Mouse (Mus musculus): ENCODE measurements around the gene Mzf1. TPM values are rescaled to one million over a fixed set of nuclear protein-coding genes. Genes with fewer than 3 reads are reported as not detected.

The Mzf1 gene
- polyA plus RNA-seq (2014; fragmentation: Illumina TruSeq; extraction: RNeasy Lipid Tissue Mini Kit (QIAGEN cat#74804); ENCODE audit: low read depth, low replicate concordance) = 0.52 TPM

DNA sequence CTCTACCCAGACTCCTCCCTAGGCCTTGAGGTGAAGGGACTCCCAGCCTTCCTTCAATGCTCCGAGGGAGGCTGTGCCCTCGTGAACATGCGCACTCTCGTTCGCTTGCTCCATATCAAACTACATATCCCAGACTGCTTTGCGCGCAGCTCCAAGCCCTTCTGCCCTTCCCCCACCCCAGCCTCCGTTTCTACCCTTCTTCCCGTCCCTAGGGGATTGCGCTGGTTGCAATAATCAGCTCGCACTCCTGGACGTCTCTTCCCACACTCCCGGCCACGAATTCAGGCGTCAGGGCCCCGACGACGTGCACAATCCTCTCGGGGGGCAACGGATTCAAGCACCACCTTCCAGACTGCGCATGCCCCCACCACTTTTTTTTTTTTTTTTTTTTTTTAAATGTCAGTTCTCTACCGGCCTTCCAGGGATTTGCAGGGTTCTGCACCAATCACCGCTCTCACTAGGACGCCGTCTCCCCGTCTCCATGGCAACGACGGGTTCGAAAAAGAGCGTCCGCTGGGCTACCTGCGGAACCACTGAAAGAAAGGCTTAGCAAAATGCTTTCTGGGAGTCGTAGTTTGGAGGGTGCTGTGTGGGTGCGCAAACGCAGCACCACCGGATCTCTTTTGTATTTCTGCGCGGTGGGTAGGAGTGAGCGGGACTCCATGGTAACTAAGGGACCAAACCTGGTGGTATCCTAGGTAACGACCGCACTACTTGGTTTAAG, at the start of gene Mzf1:
TSS of gene Mzf1 (minus strand) at position 478 of the 724 bp plus-strand sequence.

DNA sequence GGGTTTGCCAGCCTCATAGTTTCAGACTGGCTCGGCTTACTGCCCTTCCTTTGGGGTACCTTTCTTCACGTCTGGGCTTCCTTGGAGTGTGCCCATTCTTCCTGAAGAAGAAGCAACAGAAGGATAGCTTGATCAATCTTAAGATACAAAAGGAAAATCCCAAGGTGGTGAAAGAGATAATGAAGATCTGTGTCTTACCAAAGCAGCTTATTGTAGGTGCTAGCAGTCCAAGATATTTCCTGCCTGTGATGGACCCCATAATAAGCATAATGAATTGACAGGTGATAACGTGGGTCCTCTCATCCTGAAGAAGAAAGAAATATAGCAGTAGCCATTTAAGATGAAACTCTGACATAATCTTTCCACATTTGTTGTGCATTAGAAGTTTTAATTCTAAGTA, 40.5 kb upstream of the Mzf1 start, which contains the start of gene Vmn1r85:
TSS of gene Vmn1r85 (minus strand) at position 101 of the 400 bp plus-strand sequence.

DNA sequence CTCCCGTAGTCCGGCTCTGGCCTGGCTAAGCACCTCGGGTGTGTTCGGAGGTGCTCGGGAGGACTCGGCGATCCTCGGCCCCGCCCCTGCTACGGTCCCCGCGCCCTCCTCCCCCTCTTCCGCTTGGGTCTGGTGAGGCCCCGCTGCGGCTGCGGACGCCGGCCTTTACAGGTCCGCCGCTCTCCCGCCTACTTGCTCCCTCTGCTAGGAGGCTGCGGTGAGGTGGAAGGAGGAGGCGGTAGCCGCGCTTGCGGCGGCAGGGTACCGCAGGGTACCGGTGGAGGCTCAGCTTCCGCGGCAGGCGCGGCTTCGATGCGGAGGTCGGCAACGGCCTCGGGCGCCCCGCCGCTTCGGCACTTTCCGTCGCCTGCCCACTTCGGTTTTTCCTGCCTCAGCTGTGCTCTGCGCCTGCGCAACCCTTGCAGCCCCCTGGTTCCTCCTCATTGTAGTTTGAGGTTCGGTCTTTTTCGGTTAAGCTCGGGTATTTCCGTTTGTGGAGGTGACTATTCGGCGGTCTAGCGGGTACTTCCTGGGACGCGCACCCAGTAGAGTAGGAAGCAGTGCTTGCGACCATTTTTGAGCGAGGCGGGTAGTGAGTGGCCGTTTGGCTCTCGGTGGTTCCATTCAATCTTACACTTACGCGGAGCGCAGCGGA, 16.5 kb downstream of the Mzf1 start, which contains the start of gene Ube2m:
TSS of gene Ube2m (minus strand) at position 375 of the 655 bp plus-strand sequence.

DNA sequence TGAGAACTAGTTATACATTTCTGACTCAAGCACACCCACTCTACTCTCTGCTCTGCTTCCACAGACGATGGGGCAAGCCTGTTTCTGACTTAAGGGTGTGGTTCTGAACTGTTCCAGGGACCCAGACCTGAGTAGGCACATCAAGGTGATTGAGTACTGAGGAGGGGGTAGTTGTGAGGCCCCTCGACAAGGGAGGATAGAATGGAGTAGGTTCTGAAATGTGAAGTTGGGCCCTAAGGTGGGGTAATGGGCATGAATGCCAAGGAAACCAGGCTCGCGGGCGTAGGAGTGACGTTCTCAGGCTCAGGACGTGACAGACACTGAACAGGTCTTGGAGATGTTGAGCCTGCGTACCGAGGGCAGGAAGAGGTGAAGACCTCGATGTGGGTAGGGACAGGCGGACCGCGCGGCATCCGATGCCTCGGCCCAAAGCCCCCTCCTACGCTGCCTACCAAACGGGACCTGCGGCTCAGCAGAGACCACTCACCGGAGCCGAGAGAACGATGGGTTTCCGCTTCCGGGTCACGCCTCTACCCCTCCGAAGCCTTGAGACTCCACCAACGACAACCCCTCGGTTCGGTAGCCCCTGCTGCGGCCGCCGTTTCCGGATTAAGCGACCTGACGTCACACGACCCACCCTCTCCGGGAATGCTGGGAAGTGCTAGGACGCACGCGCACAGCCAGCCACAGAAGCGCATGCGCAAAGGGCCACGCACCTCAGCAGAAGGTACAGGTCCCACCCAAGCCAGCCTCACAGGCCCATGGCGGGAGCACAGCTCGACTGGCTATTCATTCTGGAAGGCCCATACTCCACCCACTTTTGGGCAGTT, 20.2 kb downstream of the Mzf1 start, which contains the start of gene Chmp2a:
TSS of gene Chmp2a (minus strand) at position 660 of the 830 bp plus-strand sequence.

GRCm38 (mm10) chr7:13010005-13010908, 44.3 kb downstream of the Mzf1 start, which contains the start of gene Zbtb45:
Zbtb45 (minus strand) TSS chr7:13010034.

GRCm38 (mm10) chr7:12998851-12999250, 55.7 kb downstream of the Mzf1 start, which contains the start of gene Trim28:
Trim28 (plus strand) TSS chr7:12999114.

GRCm38 (mm10) chr7:12998053-12998452, 56.5 kb downstream of the Mzf1 start, which contains the start of gene Slc27a5:
Slc27a5 (minus strand) TSS chr7:12998192.

Other genes starting within 250 kb of the Mzf1 start
- gene Zfp329, start 235.9 kb downstream of the Mzf1 start, polyA plus RNA-seq (2014; fragmentation: Illumina TruSeq; extraction: RNeasy Lipid Tissue Mini Kit (QIAGEN cat#74804); ENCODE audit: low read depth, low replicate concordance) = 31.4 TPM
- gene Zfp110, start 220.0 kb downstream of the Mzf1 start, polyA plus RNA-seq (2014; fragmentation: Illumina TruSeq; extraction: RNeasy Lipid Tissue Mini Kit (QIAGEN cat#74804); ENCODE audit: low read depth, low replicate concordance) = 33.4 TPM
- gene Zfp128, start 173.6 kb downstream of the Mzf1 start, polyA plus RNA-seq (2014; fragmentation: Illumina TruSeq; extraction: RNeasy Lipid Tissue Mini Kit (QIAGEN cat#74804); ENCODE audit: low read depth, low replicate concordance) = 6.9 TPM
- gene Zscan22, start 156.9 kb downstream of the Mzf1 start, polyA plus RNA-seq (2014; fragmentation: Illumina TruSeq; extraction: RNeasy Lipid Tissue Mini Kit (QIAGEN cat#74804); ENCODE audit: low read depth, low replicate concordance) = 6.2 TPM
- gene Rps5, start 132.5 kb downstream of the Mzf1 start, polyA plus RNA-seq (2014; fragmentation: Illumina TruSeq; extraction: RNeasy Lipid Tissue Mini Kit (QIAGEN cat#74804); ENCODE audit: low read depth, low replicate concordance) = 15.5 TPM
- not detected for gene Rnf225, start 127.3 kb downstream of the Mzf1 start, polyA plus RNA-seq (2014; fragmentation: Illumina TruSeq; extraction: RNeasy Lipid Tissue Mini Kit (QIAGEN cat#74804); ENCODE audit: low read depth, low replicate concordance)
- gene Zfp324, start 88.9 kb downstream of the Mzf1 start, polyA plus RNA-seq (2014; fragmentation: Illumina TruSeq; extraction: RNeasy Lipid Tissue Mini Kit (QIAGEN cat#74804); ENCODE audit: low read depth, low replicate concordance) = 5.4 TPM
- 3.8 TPM for gene Zfp446, start 76.9 kb downstream of the Mzf1 start, polyA plus RNA-seq (2014; fragmentation: Illumina TruSeq; extraction: RNeasy Lipid Tissue Mini Kit (QIAGEN cat#74804); ENCODE audit: low read depth, low replicate concordance)
- gene Slc27a5, start 56.6 kb downstream of the Mzf1 start, polyA plus RNA-seq (2014; fragmentation: Illumina TruSeq; extraction: RNeasy Lipid Tissue Mini Kit (QIAGEN cat#74804); ENCODE audit: low read depth, low replicate concordance) = not detected
- gene Trim28, start 55.6 kb downstream of the Mzf1 start, polyA plus RNA-seq (2014; fragmentation: Illumina TruSeq; extraction: RNeasy Lipid Tissue Mini Kit (QIAGEN cat#74804); ENCODE audit: low read depth, low replicate concordance) = 27.9 TPM
- 0.82 TPM for gene Zbtb45, start 44.7 kb downstream of the Mzf1 start, polyA plus RNA-seq (2014; fragmentation: Illumina TruSeq; extraction: RNeasy Lipid Tissue Mini Kit (QIAGEN cat#74804); ENCODE audit: low read depth, low replicate concordance)
- gene Chmp2a, start 20.0 kb downstream of the Mzf1 start, polyA plus RNA-seq (2014; fragmentation: Illumina TruSeq; extraction: RNeasy Lipid Tissue Mini Kit (QIAGEN cat#74804); ENCODE audit: low read depth, low replicate concordance) = 108 TPM
- 79.8 TPM for gene Ube2m, start 16.5 kb downstream of the Mzf1 start, polyA plus RNA-seq (2014; fragmentation: Illumina TruSeq; extraction: RNeasy Lipid Tissue Mini Kit (QIAGEN cat#74804); ENCODE audit: low read depth, low replicate concordance)
- gene Vmn1r85, start 40.4 kb upstream of the Mzf1 start, polyA plus RNA-seq (2014; fragmentation: Illumina TruSeq; extraction: RNeasy Lipid Tissue Mini Kit (QIAGEN cat#74804); ENCODE audit: low read depth, low replicate concordance) = not detected
- not detected for gene Vmn1r86, start 65.2 kb upstream of the Mzf1 start, polyA plus RNA-seq (2014; fragmentation: Illumina TruSeq; extraction: RNeasy Lipid Tissue Mini Kit (QIAGEN cat#74804); ENCODE audit: low read depth, low replicate concordance)
- not detected for gene Vmn1r87, start 85.4 kb upstream of the Mzf1 start, polyA plus RNA-seq (2014; fragmentation: Illumina TruSeq; extraction: RNeasy Lipid Tissue Mini Kit (QIAGEN cat#74804); ENCODE audit: low read depth, low replicate concordance)
- not detected for gene Vmn1r88, start 104.8 kb upstream of the Mzf1 start, polyA plus RNA-seq (2014; fragmentation: Illumina TruSeq; extraction: RNeasy Lipid Tissue Mini Kit (QIAGEN cat#74804); ENCODE audit: low read depth, low replicate concordance)
- gene Vmn1r89, start 158.3 kb upstream of the Mzf1 start, polyA plus RNA-seq (2014; fragmentation: Illumina TruSeq; extraction: RNeasy Lipid Tissue Mini Kit (QIAGEN cat#74804); ENCODE audit: low read depth, low replicate concordance) = not detected
- 6.9 TPM for gene Lig1, start 222.5 kb upstream of the Mzf1 start, polyA plus RNA-seq (2014; fragmentation: Illumina TruSeq; extraction: RNeasy Lipid Tissue Mini Kit (QIAGEN cat#74804); ENCODE audit: low read depth, low replicate concordance)
- 7.6 TPM for gene Zswim9, start 224.0 kb upstream of the Mzf1 start, polyA plus RNA-seq (2014; fragmentation: Illumina TruSeq; extraction: RNeasy Lipid Tissue Mini Kit (QIAGEN cat#74804); ENCODE audit: low read depth, low replicate concordance)